In genomic region chr7:27591266-27592216, GRCm38 (mm10) we compare ENCODE assay signal across 8 mouse cellular contexts. TPM values are rescaled to one million over a fixed set of nuclear protein-coding genes. Genes with fewer than 3 reads are reported as not detected.
DNase-seq lines count a peak whose midpoint lies in the region; ATAC-seq and TF ChIP-seq lines count a peak whose summit lies in the region.

Gene Akt2, plus strand, starts transcription at chr7:27591552.

- H3K4me2 ChIP-seq in forebrain, embryonic 11.5 days (ENCODE audit: low read depth, low read length, severe bottlenecking): peak within 1 kb of the TSS; percentile 59
- peak within 1 kb of the TSS; percentile 73 for H3K4me2 ChIP-seq in heart, embryonic 16.5 days (ENCODE audit: low read depth, low read length)
- H3K4me2 ChIP-seq in liver, postnatal 0 days (ENCODE audit: low read depth, low read length): peak within 1 kb of the TSS; percentile 72
- peak within 1 kb of the TSS; percentile 53 for H3K4me2 ChIP-seq in neural tube, embryonic 14.5 days (ENCODE audit: low read depth, low read length)

- ATAC-seq in forebrain, embryonic 11.5 days (replicated peaks; ENCODE audit: low FRiP score): peak; percentile 93
- peak; percentile 91 for ATAC-seq in heart, embryonic 16.5 days (replicated peaks; ENCODE audit: extremely low read depth, insufficient read depth, low FRiP score)
- peak; percentile 88 for ATAC-seq in liver, postnatal 0 days
- peak; percentile 94 for ATAC-seq in neural tube, embryonic 14.5 days (ENCODE audit: low read depth)

- H3K36me3 ChIP-seq in E14TG2a.4 (ENCODE audit: insufficient read depth, low read length): peaks cover 37% of the 10 kb centered on the region
- no peaks in the 10 kb centered on the region; the same call in 1 of the 2 replicates for H3K36me3 ChIP-seq in forebrain, embryonic 11.5 days (ENCODE audit: control insufficient read depth, insufficient read depth, low read length)
- H3K36me3 ChIP-seq in heart, embryonic 16.5 days (ENCODE audit: control insufficient read depth, insufficient read depth): no peaks in the 10 kb centered on the region
- H3K36me3 ChIP-seq in liver, postnatal 0 days (replicated peaks; ENCODE audit: insufficient read depth, low read length): peaks cover 4% of the 10 kb centered on the region
- no peaks in the 10 kb centered on the region for H3K36me3 ChIP-seq in neural tube, embryonic 14.5 days (ENCODE audit: control insufficient read depth, insufficient read depth, low read length)

- peak within 1 kb of the TSS; percentile 90 for H3K4me3 ChIP-seq in E14TG2a.4 (replicated peaks; ENCODE audit: low read length)
- peak within 1 kb of the TSS; percentile 70 for H3K4me3 ChIP-seq in forebrain, embryonic 11.5 days (ENCODE audit: low read depth, low read length)
- H3K4me3 ChIP-seq in heart, embryonic 16.5 days (ENCODE audit: low read length): peak within 1 kb of the TSS; percentile 85
- peak within 1 kb of the TSS; percentile 69 for H3K4me3 ChIP-seq in liver, postnatal 0 days (ENCODE audit: low read depth, low read length)
- peak within 1 kb of the TSS; percentile 58 for H3K4me3 ChIP-seq in neural tube, embryonic 14.5 days (ENCODE audit: low read depth, low read length)

- no peaks in the 10 kb centered on the region for H3K9me3 ChIP-seq in E14TG2a.4 (ENCODE audit: low read length)
- H3K9me3 ChIP-seq in forebrain, embryonic 11.5 days (ENCODE audit: control insufficient read depth, low read length): no peaks in the 10 kb centered on the region
- no peaks in the 10 kb centered on the region for H3K9me3 ChIP-seq in heart, embryonic 16.5 days (replicated peaks; ENCODE audit: control insufficient read depth, low read length)
- H3K9me3 ChIP-seq in liver, postnatal 0 days (ENCODE audit: low read length): no peaks in the 10 kb centered on the region
- H3K9me3 ChIP-seq in neural tube, embryonic 14.5 days (ENCODE audit: control insufficient read depth, low read length): no peaks in the 10 kb centered on the region

- peak; percentile 66; the same call in 1 of the 2 replicates for TF ChIP-seq EP300 in liver, postnatal 0 days (IDR thresholded peaks at IDR 0.05; ENCODE audit: low read depth)

- H3K9ac ChIP-seq in forebrain, embryonic 11.5 days (ENCODE audit: low read length): peak within 1 kb of the TSS; percentile 85
- peak within 1 kb of the TSS; percentile 95 for H3K9ac ChIP-seq in heart, embryonic 16.5 days (ENCODE audit: low read length)
- peak within 1 kb of the TSS; percentile 80 for H3K9ac ChIP-seq in liver, postnatal 0 days (replicated peaks)
- H3K9ac ChIP-seq in neural tube, embryonic 14.5 days (replicated peaks; ENCODE audit: low read depth, low read length): peak within 1 kb of the TSS; percentile 84

- no peaks in the 10 kb centered on the region for H3K27me3 ChIP-seq in E14TG2a.4 (ENCODE audit: insufficient read depth, low read length)
- no peaks in the 10 kb centered on the region for H3K27me3 ChIP-seq in forebrain, embryonic 11.5 days (ENCODE audit: control insufficient read depth, insufficient read depth, low read length)
- H3K27me3 ChIP-seq in heart, embryonic 16.5 days (ENCODE audit: control insufficient read depth, insufficient read depth, low read length): no peaks in the 10 kb centered on the region
- H3K27me3 ChIP-seq in liver, postnatal 0 days (ENCODE audit: insufficient read depth, low read length): no peaks in the 10 kb centered on the region
- H3K27me3 ChIP-seq in neural tube, embryonic 14.5 days (ENCODE audit: control insufficient read depth, insufficient read depth, low read length): no peaks in the 10 kb centered on the region

- peak within 1 kb of the TSS; percentile 98 for H3K27ac ChIP-seq in forebrain, embryonic 11.5 days (ENCODE audit: low read depth, low read length)
- peak within 1 kb of the TSS; percentile 98 for H3K27ac ChIP-seq in heart, embryonic 16.5 days (ENCODE audit: low read length)
- H3K27ac ChIP-seq in liver, postnatal 0 days (ENCODE audit: low read depth): peak within 1 kb of the TSS; percentile 94
- peak within 1 kb of the TSS; percentile 99 for H3K27ac ChIP-seq in neural tube, embryonic 14.5 days (ENCODE audit: low read depth, low read length)

- WGBS in forebrain, embryonic 11.5 days: 0% methylated on average over 44 of the region's 71 CpGs
- WGBS in heart, embryonic 16.5 days: under 1% methylated on average over 66 of the region's 71 CpGs
- under 1% methylated on average over 33 of the region's 71 CpGs for WGBS in liver, postnatal 0 days (ENCODE audit: insufficient replicate concordance)
- 0% methylated on average over 50 of the region's 71 CpGs for WGBS in neural tube, embryonic 14.5 days

- TF ChIP-seq CTCF in E14TG2a.4 (conservative IDR thresholded peaks at IDR 0.05; ENCODE audit: low read length): no peak
- no peak for TF ChIP-seq CTCF in liver, postnatal 0 days (IDR thresholded peaks at IDR 0.05; ENCODE audit: low read depth)

- peaks cover 76% of the 10 kb centered on the region for H3K4me1 ChIP-seq in E14TG2a.4 (replicated peaks; ENCODE audit: low read depth, low read length)
- H3K4me1 ChIP-seq in forebrain, embryonic 11.5 days (replicated peaks; ENCODE audit: control insufficient read depth, insufficient read depth, low read length): peaks cover 8% of the 10 kb centered on the region; the same call in 1 of the 2 replicates
- peaks cover 26% of the 10 kb centered on the region for H3K4me1 ChIP-seq in heart, embryonic 16.5 days (ENCODE audit: control insufficient read depth, insufficient read depth, low read length)
- H3K4me1 ChIP-seq in liver, postnatal 0 days (ENCODE audit: insufficient read depth): peaks cover 42% of the 10 kb centered on the region
- peaks cover 11% of the 10 kb centered on the region for H3K4me1 ChIP-seq in neural tube, embryonic 14.5 days (ENCODE audit: control insufficient read depth, insufficient read depth, low read length)

- DNase-seq in c-Kit-positive CD71-positive TER-119-negative erythroid progenitor cells, embryonic 14.5 days (ENCODE audit: low read depth): peak; percentile 89
- peak; percentile 99 for DNase-seq in forebrain, embryonic 11.5 days (ENCODE audit: low spot score)
- peak; percentile 93 to 97 for DNase-seq in kidney, postnatal 36 days
- peak; percentile 90 for DNase-seq in liver, postnatal 0 days
- DNase-seq in testis, postnatal 10 days (ENCODE audit: low spot score): peak; percentile 88

RNA-seq across cellular contexts. Expression of gene Akt2, which starts in this region (rescaled TPM):
- polyA plus RNA-seq in forebrain, embryonic 11.5 days (2014; fragmentation: Nextera tagmentation; extraction: Ambion mirVana): 72.3 and 75.2 TPM in 2 replicates
- polyA plus RNA-seq in heart, embryonic 16.5 days (2015; fragmentation: Nextera tagmentation; extraction: Ambion mirVana): 82.3 and 84.0 TPM in 2 replicates
- 24.0 and 25.5 TPM in 2 replicates for polyA plus RNA-seq in liver, postnatal 0 days (2015; fragmentation: Nextera tagmentation; extraction: Ambion mirVana)
- 44.1 and 51.4 TPM in 2 replicates for polyA plus RNA-seq in neural tube, embryonic 14.5 days (2014; fragmentation: Nextera tagmentation; extraction: Ambion mirVana)

Comparison
In these comparisons a context has a peak if more than half of its experiments do, and no peak if none do; other contexts are left out.
1. Peak in every context shown above with its lines: DNase-seq, ATAC-seq, H3K4me3 ChIP-seq and H3K27ac ChIP-seq.